In genomic region chr8:69791415-69792068, GRCm38 (mm10) we compare ENCODE assay signal across 8 mouse cellular contexts. TPM values are rescaled to one million over a fixed set of nuclear protein-coding genes. Genes with fewer than 3 reads are reported as not detected.
DNase-seq lines count a peak whose midpoint lies in the region; ATAC-seq lines count a peak whose summit lies in the region.

No protein-coding gene starts in this region.

- peak overlapping the region; percentile 93 for H3K9ac ChIP-seq in forebrain, embryonic 12.5 days
- peak overlapping the region; percentile 94 for H3K9ac ChIP-seq in kidney, embryonic 16.5 days (replicated peaks; ENCODE audit: low read length)

- H3K36me3 ChIP-seq in forebrain, embryonic 12.5 days (replicated peaks): peaks cover 33% of the 10 kb centered on the region
- H3K36me3 ChIP-seq in kidney, embryonic 16.5 days (ENCODE audit: insufficient read depth, low read length): peaks cover 14% of the 10 kb centered on the region
- peaks cover 32% of the 10 kb centered on the region for H3K36me3 ChIP-seq in macrophage (ENCODE audit: inconsistent target)
- peaks cover 3% of the 10 kb centered on the region for H3K36me3 ChIP-seq in splenic B cell, adult 2 months (ENCODE audit: control insufficient read depth, insufficient read depth, low read length, poor library complexity, severe bottlenecking)

- peak; percentile 32 to 36 for DNase-seq in spleen, postnatal 36 days (ENCODE audit: low spot score in 2 of 2)
- no peak for DNase-seq in spleen, adult 18-20 months
- peak; percentile 66 for DNase-seq in brain, adult 2 months (ENCODE audit: low read depth, low spot score)
- DNase-seq in splenic B cell, adult 2 months (ENCODE audit: low read depth, low spot score): peak; percentile 40
- DNase-seq in frontal cortex, postnatal 36 days (ENCODE audit: low spot score in 2 of 2): no peak

- H3K4me3 ChIP-seq in forebrain, embryonic 12.5 days (replicated peaks): peak overlapping the region; percentile 100
- peak overlapping the region; percentile 99 for H3K4me3 ChIP-seq in kidney, embryonic 16.5 days (ENCODE audit: low read length)
- peak overlapping the region; percentile 68 for H3K4me3 ChIP-seq in macrophage (ENCODE audit: inconsistent target)

- no peaks in the 10 kb centered on the region for H3K27me3 ChIP-seq in forebrain, embryonic 12.5 days
- no peaks in the 10 kb centered on the region for H3K27me3 ChIP-seq in kidney, embryonic 16.5 days (ENCODE audit: insufficient read depth, low read length)
- no peaks in the 10 kb centered on the region for H3K27me3 ChIP-seq in splenic B cell, adult 2 months (ENCODE audit: control insufficient read depth, insufficient read depth, low read length, poor library complexity, severe bottlenecking)

- ATAC-seq in forebrain, embryonic 12.5 days (ENCODE audit: low FRiP score): peak; percentile 78
- ATAC-seq in kidney, embryonic 16.5 days (ENCODE audit: low FRiP score, low TSS enrichment): peak; percentile 79

- peak overlapping the region; percentile 84 for H3K27ac ChIP-seq in forebrain, embryonic 12.5 days
- H3K27ac ChIP-seq in kidney, embryonic 16.5 days (ENCODE audit: low read length): peak overlapping the region; percentile 92; the same call in 1 of the 2 replicates
- peak overlapping the region; percentile 0 for H3K27ac ChIP-seq in macrophage

- H3K9me3 ChIP-seq in forebrain, embryonic 12.5 days: no peaks in the 10 kb centered on the region
- no peaks in the 10 kb centered on the region for H3K9me3 ChIP-seq in kidney, embryonic 16.5 days (ENCODE audit: low read length)

- under 1% methylated on average over 46 of the region's 48 CpGs for WGBS in forebrain, embryonic 12.5 days
- WGBS in kidney, embryonic 16.5 days: under 1% methylated on average over 48 of the region's 48 CpGs
- WGBS in macrophage (ENCODE audit: missing documents): under 1% methylated on average over 45 of the region's 48 CpGs

- H3K4me1 ChIP-seq in forebrain, embryonic 12.5 days: peaks cover 17% of the 10 kb centered on the region
- peaks cover 23% of the 10 kb centered on the region for H3K4me1 ChIP-seq in kidney, embryonic 16.5 days (ENCODE audit: insufficient read depth, low read length)

- H3K4me2 ChIP-seq in forebrain, embryonic 12.5 days: peak overlapping the region; percentile 75
- peak overlapping the region; percentile 61 for H3K4me2 ChIP-seq in kidney, embryonic 16.5 days (replicated peaks; ENCODE audit: low read depth, low read length)

- H3K79me2 ChIP-seq in macrophage (ENCODE audit: inconsistent target): peaks cover 52% of the 10 kb centered on the region

RNA-seq across cellular contexts. Expression of gene Zfp866, which starts 0.6 kb away (rescaled TPM):
- polyA plus RNA-seq in forebrain, embryonic 12.5 days (2016; fragmentation: Nextera tagmentation; extraction: Ambion mirVana): 42.3 and 43.1 TPM in 2 replicates
- polyA plus RNA-seq in kidney, embryonic 16.5 days (2015; fragmentation: Nextera tagmentation; extraction: Ambion mirVana): 30.1 and 32.8 TPM in 2 replicates
- total RNA-seq in macrophage (2018; cell fraction: chromatin; rRNA removed): 10 to 100 TPM; 19.0 to 65.8 (median 42.5) TPM
- total RNA-seq in macrophage (2018; cell fraction: cytosol; rRNA removed): 10 to 100 TPM in 5 of 26 experiments, 1 to 10 TPM in 21; 4.1 to 14.2 (median 7.3) TPM
- 10 to 100 TPM; 18.3 to 69.8 (median 32.9) TPM for total RNA-seq in macrophage (2018; cell fraction: nucleus; rRNA removed)
- 10.1 to 11.2 TPM (median 10.2 TPM) in 3 replicates for polyA plus RNA-seq in macrophage (2018)

RNA-seq across cellular contexts. Expression of gene Atp13a1, which starts 0.6 kb away (rescaled TPM):
- polyA plus RNA-seq in forebrain, embryonic 12.5 days (2016; fragmentation: Nextera tagmentation; extraction: Ambion mirVana): 53.5 and 55.3 TPM in 2 replicates
- polyA plus RNA-seq in kidney, embryonic 16.5 days (2015; fragmentation: Nextera tagmentation; extraction: Ambion mirVana): 61.4 and 62.3 TPM in 2 replicates
- total RNA-seq in macrophage (2018; cell fraction: chromatin; rRNA removed): 100 to 1,000 TPM in 12 of 26 experiments, 10 to 100 TPM in 14; 32.3 to 154 (median 98.5) TPM
- total RNA-seq in macrophage (2018; cell fraction: cytosol; rRNA removed): 10 to 100 TPM; 17.5 to 59.6 (median 33.2) TPM
- total RNA-seq in macrophage (2018; cell fraction: nucleus; rRNA removed): 100 to 1,000 TPM in 6 of 26 experiments, 10 to 100 TPM in 20; 34.5 to 121 (median 73.9) TPM
- 22.5 to 33.4 TPM (median 32.7 TPM) in 3 replicates for polyA plus RNA-seq in macrophage (2018)

RNA-seq across cellular contexts. Expression of gene Gm20422, which starts 16.9 kb away (rescaled TPM):
- polyA plus RNA-seq in forebrain, embryonic 12.5 days (2016; fragmentation: Nextera tagmentation; extraction: Ambion mirVana): 0.42 TPM in 1 of 2 replicates, not detected in the other
- 0.68 and 0.82 TPM in 2 replicates for polyA plus RNA-seq in kidney, embryonic 16.5 days (2015; fragmentation: Nextera tagmentation; extraction: Ambion mirVana)
- total RNA-seq in macrophage (2018; cell fraction: chromatin; rRNA removed): 1 to 10 TPM in 4 of 26 experiments, not detected in 22; 2.1 to 2.8 (median 2.3) TPM
- under 1 TPM in 16 of 26 experiments, not detected in 10; 0.17 to 0.66 (median 0.35) TPM for total RNA-seq in macrophage (2018; cell fraction: cytosol; rRNA removed)
- 1 to 10 TPM in 4 of 26 experiments, under 1 TPM in 2, not detected in 20; 0.83 to 4.9 (median 1.3) TPM for total RNA-seq in macrophage (2018; cell fraction: nucleus; rRNA removed)
- 0.75 TPM in 1 of 3 replicates, not detected in the others for polyA plus RNA-seq in macrophage (2018)

RNA-seq across cellular contexts. Expression of gene Gmip, which starts 16.9 kb away (rescaled TPM):
- 17.2 and 17.3 TPM in 2 replicates for polyA plus RNA-seq in forebrain, embryonic 12.5 days (2016; fragmentation: Nextera tagmentation; extraction: Ambion mirVana)
- polyA plus RNA-seq in kidney, embryonic 16.5 days (2015; fragmentation: Nextera tagmentation; extraction: Ambion mirVana): 10.1 and 11.3 TPM in 2 replicates
- 100 to 1,000 TPM; 198 to 509 (median 387) TPM for total RNA-seq in macrophage (2018; cell fraction: chromatin; rRNA removed)
- total RNA-seq in macrophage (2018; cell fraction: cytosol; rRNA removed): 10 to 100 TPM; 44.6 to 85.6 (median 59.1) TPM
- 100 to 1,000 TPM; 117 to 298 (median 210) TPM for total RNA-seq in macrophage (2018; cell fraction: nucleus; rRNA removed)
- 53.5 to 77.1 TPM (median 60.5 TPM) in 3 replicates for polyA plus RNA-seq in macrophage (2018)

RNA-seq across cellular contexts. Expression of gene Lpar2, which starts 30.7 kb away (rescaled TPM):
- polyA plus RNA-seq in forebrain, embryonic 12.5 days (2016; fragmentation: Nextera tagmentation; extraction: Ambion mirVana): 0.83 and 1.1 TPM in 2 replicates
- 0.86 and 0.96 TPM in 2 replicates for polyA plus RNA-seq in kidney, embryonic 16.5 days (2015; fragmentation: Nextera tagmentation; extraction: Ambion mirVana)
- 1 to 10 TPM; 1.2 to 6.2 (median 4.3) TPM for total RNA-seq in macrophage (2018; cell fraction: chromatin; rRNA removed)
- under 1 TPM; 0.08 to 0.55 (median 0.28) TPM for total RNA-seq in macrophage (2018; cell fraction: cytosol; rRNA removed)
- 1 to 10 TPM; 1.8 to 8.1 (median 3.6) TPM for total RNA-seq in macrophage (2018; cell fraction: nucleus; rRNA removed)
- 0.36 to 0.38 TPM (median 0.37 TPM) in 3 replicates for polyA plus RNA-seq in macrophage (2018)

Comparison
In these comparisons a context has a peak if more than half of its experiments do, and no peak if none do; other contexts are left out.
1. DNase-seq: peak in spleen, postnatal 36 days (2 of 2), brain, adult 2 months (single experiment) and splenic B cell, adult 2 months (single experiment); none in spleen, adult 18-20 months (0 of 2) and frontal cortex, postnatal 36 days (0 of 2).
2. H3K27ac ChIP-seq: peak in every context shown above with its lines; median percentile 92 in kidney, embryonic 16.5 days; 84 in forebrain, embryonic 12.5 days; 0 in macrophage.
3. Peak in every context shown above with its lines, with median percentiles within 50 percentile points of each other: H3K4me3 ChIP-seq.